Mouse (Mus musculus) midbrain, embryonic 12.5 days (tissue): ENCODE results near the gene Amtn. TPM values are rescaled to one million over a fixed set of nuclear protein-coding genes. Genes with fewer than 3 reads are reported as not detected.

Experiments used
- ATAC-seq: fragments of 200-750 bp; cut with Nextera tagmentation; 2 replicates; pipeline ENCODE4 v1.8.0; 2017; ENCODE audit warnings: low read depth, moderate TSS enrichment, moderate library complexity; ENCODE audit not compliant: low FRiP score
- H3K27ac ChIP-seq: fragments of 300-500 bp; sonication (generic); replicated peaks from 2 replicates; pipeline ENCODE4 v1.5.1; 2016; ENCODE audit warnings: mild to moderate bottlenecking
- H3K27me3 ChIP-seq: fragments of 300-500 bp; sonication (generic); 2 replicates; pipeline ENCODE4 v1.6.1; 2016; ENCODE audit warnings: mild to moderate bottlenecking
- H3K36me3 ChIP-seq: fragments of 300-500 bp; sonication (generic); 2 replicates; pipeline ENCODE4 v1.6.1; 2016
- H3K4me1 ChIP-seq: fragments of 300-500 bp; sonication (generic); 2 replicates; pipeline ENCODE4 v1.6.1; 2016
- H3K4me2 ChIP-seq: fragments of 300-500 bp; sonication (generic); replicated peaks from 2 replicates; pipeline ENCODE4 v1.6.1; 2016; ENCODE audit warnings: mild to moderate bottlenecking, moderate library complexity
- H3K4me3 ChIP-seq: fragments of 300-500 bp; sonication (generic); 2 replicates; pipeline ENCODE4 v1.5.1; 2016; ENCODE audit warnings: mild to moderate bottlenecking
- H3K9ac ChIP-seq: fragments of 300-500 bp; sonication (generic); replicated peaks from 2 replicates; pipeline ENCODE4 v1.6.1; 2016; ENCODE audit warnings: mild to moderate bottlenecking, moderate library complexity
- H3K9me3 ChIP-seq: fragments of 300-500 bp; sonication (generic); 2 replicates; pipeline ENCODE4 v1.6.1; 2016; ENCODE audit warnings: mild to moderate bottlenecking
- WGBS: fragments of 180-500 bp; shearing (Covaris S2); methylation state at CpG from one replicate; pipeline ENCODE4 v1.1.7; 2016; 5-methylcytosine and 5-hydroxymethylcytosine counted together
- polyA plus RNA-seq: library from polyadenylated mRNA; unstranded; fragments of >200 nt; fragmentation: Nextera tagmentation; extraction: Ambion mirVana; gene quantifications from 2 replicates; pipeline ENCODE4 v1.2.1, GENCODE M21; 2016

Gene Amtn
- polyA plus RNA-seq, 1 experiment from 2014 or later = not detected

DNA sequence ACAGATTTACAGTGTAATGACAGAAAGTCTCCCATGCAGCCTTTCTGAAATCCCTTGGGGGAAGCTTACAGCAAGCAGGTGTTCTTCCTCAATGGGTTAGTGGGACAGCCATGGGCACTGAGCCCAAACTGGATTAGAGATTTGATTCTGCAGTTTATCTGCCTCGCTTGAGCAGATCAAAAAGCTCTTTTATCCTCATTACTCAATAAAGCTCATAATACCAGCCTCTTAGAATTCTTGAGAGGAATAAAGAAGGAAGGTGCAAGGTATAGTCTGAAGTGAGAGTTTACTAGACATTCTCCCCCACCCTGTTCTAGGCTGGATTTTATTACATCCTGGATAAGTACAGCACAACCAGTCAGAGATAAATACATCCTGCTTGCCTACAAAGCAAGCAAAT, 50.8 kb downstream of the Amtn start:
- Histone ChIP-seq H3K9me3 (no peaks in the 10 kb centered on the region), H3K4me3 (no peak overlapping the region), H3K9ac (no peak overlapping the region), H3K27me3 (no peaks in the 10 kb centered on the region), H3K4me1 (no peaks in the 10 kb centered on the region), H3K36me3 (no peaks in the 10 kb centered on the region), H3K27ac (no peak overlapping the region), H3K4me2 (no peak overlapping the region)
- 26% methylated on average over 1 of the region's 1 CpGs for whole genome bisulfite sequencing
- ATAC-seq = 0 out of 2 replicates have a peak, but pooled peaks have one; percentile 44

Other genes with a start within 250 kb of the Amtn start
- gene Gm11115, start 222.0 kb upstream of the Amtn start, polyA plus RNA-seq = not detected in 2 replicates
- not detected in 2 replicates for gene Gm7714, start 107.2 kb upstream of the Amtn start, polyA plus RNA-seq
- not detected in 2 replicates for gene Prol1, start 58.8 kb upstream of the Amtn start, polyA plus RNA-seq
- not detected in 2 replicates for gene Ambn, start 79.9 kb downstream of the Amtn start, polyA plus RNA-seq
- not detected in 2 replicates for gene Enam, start 111.9 kb downstream of the Amtn start, polyA plus RNA-seq
- gene Jchain, start 151.8 kb downstream of the Amtn start, polyA plus RNA-seq = 0.17 and 0.33 TPM in 2 replicates
- 58.2 and 59.1 TPM in 2 replicates for gene Utp3, start 178.4 kb downstream of the Amtn start, polyA plus RNA-seq
- gene Rufy3, start 188.9 kb downstream of the Amtn start, polyA plus RNA-seq = 210 and 235 TPM in 2 replicates